Mouse (Mus musculus): ENCODE results near the gene Cog4. TPM values are rescaled to one million over a fixed set of nuclear protein-coding genes. Genes with fewer than 3 reads are reported as not detected.

Gene Cog4
- total and polyA plus RNA-seq, 3 experiments = 24.9 to 35.2 (median 27.5) TPM

DNA sequence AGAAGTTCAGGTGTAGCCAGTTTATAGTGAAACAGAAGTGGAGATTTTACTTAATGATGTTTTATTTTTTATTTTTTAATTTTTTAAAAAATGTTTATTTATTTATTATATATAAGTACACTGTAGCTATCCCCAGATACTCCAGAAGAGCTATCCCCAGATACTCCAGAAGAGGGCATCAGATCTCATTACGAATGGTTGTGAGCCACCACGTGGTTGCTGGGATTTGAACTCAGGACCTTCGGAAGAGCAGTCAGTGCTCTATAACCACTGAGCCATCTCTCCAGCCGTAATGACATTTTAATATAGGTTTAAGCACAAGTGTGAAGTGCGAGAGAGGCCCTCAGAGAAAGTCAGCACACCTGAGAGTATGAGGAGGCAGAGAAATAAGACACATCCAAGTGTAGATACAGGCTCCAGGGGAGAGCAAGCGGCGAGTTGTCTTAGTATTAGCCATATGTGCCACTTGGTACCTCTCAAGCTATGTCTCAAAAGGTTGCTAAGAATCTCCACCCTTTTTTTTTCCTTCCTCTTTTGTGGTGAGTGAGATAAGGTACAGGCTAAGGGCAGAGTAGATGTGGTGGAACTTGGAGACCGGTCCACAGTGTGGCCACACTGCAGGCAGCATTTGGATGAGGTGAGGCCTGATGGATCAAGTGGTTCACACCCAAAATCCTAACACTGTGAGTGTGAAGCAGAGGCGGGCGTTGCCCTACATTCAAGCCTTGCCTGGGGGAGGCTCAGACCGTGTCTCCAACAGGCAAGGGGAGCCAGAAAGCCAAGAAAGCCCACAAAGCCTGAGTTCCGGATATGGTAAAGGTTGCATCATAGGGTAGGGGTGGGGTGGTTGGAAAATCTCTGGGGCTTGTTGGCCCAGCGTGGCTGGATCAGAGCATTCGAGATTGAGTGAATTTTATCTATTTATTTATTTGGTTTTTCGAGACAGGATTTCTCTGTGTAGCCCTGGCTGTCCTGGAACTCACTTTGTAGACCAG, 65.5 kb downstream of the Cog4 start:
- H3K27ac ChIP-seq (ENCODE audit: insufficient read depth, low read depth) = no peak overlapping the region
- dilution Hi-C loops (cut with MboI; ENCODE audit: extremely low pct_ligation_motif_present, extremely low pct_unique_long_range_greater_than_20kb, low sequenced_read_pairs) = no loop called here
- H3K9me3 ChIP-seq (replicated peaks; ENCODE audit: low read length) = no peaks in the 10 kb centered on the region
- H3K4me2 ChIP-seq (ENCODE audit: insufficient read depth, low read depth, poor library complexity, severe bottlenecking) = no peak overlapping the region
- peaks cover 3 to 17% of the 10 kb centered on the region in 2 experiments; a peak in 2 of 4 replicates for H3K4me1 ChIP-seq (ENCODE audit: control insufficient read depth in 1 of 2, insufficient read depth in 2 of 2)
- H3K79me2 ChIP-seq (replicated peaks; ENCODE audit: control insufficient read depth, extremely low read depth, insufficient read depth, poor library complexity, severe bottlenecking) = no peaks in the 10 kb centered on the region
- no peaks in the 10 kb centered on the region for H3K27me3 ChIP-seq (replicated peaks)
- H3K36me3 ChIP-seq (replicated peaks in 1 of 2; ENCODE audit: control insufficient read depth in 1 of 2, insufficient read depth in 1 of 2, low read length in 1 of 2) = no peaks in the 10 kb centered on the region
- in situ Hi-C loops (cut with MboI; ENCODE audit: low pct_ligation_motif_present, low pct_unique_long_range_greater_than_20kb, low sequenced_read_pairs) = no loop called here
- no peak for TF ChIP-seq POLR2AphosphoS2 (IDR thresholded peaks at IDR 0.05; ENCODE audit: low read depth, low read length)
- TF ChIP-seq MAFK (IDR thresholded peaks at IDR 0.05; ENCODE audit: insufficient replicate concordance, low read length) = no peak
- peak in 1 of 2 experiments; percentile 26; a peak in 1 of 4 replicates for TF ChIP-seq CTCF (conservative IDR thresholded peaks at IDR 0.05 in 1 of 2, IDR thresholded peaks at IDR 0.05 in 1 of 2; ENCODE audit: low read depth in 2 of 2, low read length in 2 of 2)
- no peak for DNase-seq (ENCODE audit: extremely low read depth)
- H3K4me3 ChIP-seq (replicated peaks in 1 of 3; ENCODE audit: low read depth in 2 of 3, low read length in 2 of 3, poor library complexity in 1 of 3) = no peak overlapping the region
- H3K9ac ChIP-seq (ENCODE audit: insufficient read depth, low read depth) = no peak overlapping the region

- TF ChIP-seq ETS1 (conservative IDR thresholded peaks at IDR 0.05; ENCODE audit: low read depth, low read length) = 0 out of 2 replicates have a peak, but pooled peaks have one; percentile 26
- 0 out of 2 replicates have a peak, but pooled peaks have one; percentile 33 for TF ChIP-seq MAFK (IDR thresholded peaks at IDR 0.05; ENCODE audit: insufficient replicate concordance, low read length)
- TF ChIP-seq ZMIZ1 (IDR thresholded peaks at IDR 0.05; ENCODE audit: low read depth, low read length) = no peak
- TF ChIP-seq ZNF384 (IDR thresholded peaks at IDR 0.05; ENCODE audit: low read depth, low read length) = peak; percentile 89
- peaks cover 1% of the 10 kb centered on the region for H3K9me3 ChIP-seq (replicated peaks; ENCODE audit: low read length)
- peaks cover 1 to 6% of the 10 kb centered on the region in 2 experiments for H3K36me3 ChIP-seq (replicated peaks in 1 of 2; ENCODE audit: control insufficient read depth in 1 of 2, insufficient read depth in 1 of 2, low read length in 1 of 2)
- dilution Hi-C loops (cut with MboI; ENCODE audit: extremely low pct_ligation_motif_present, extremely low pct_unique_long_range_greater_than_20kb, low sequenced_read_pairs) = no loop called here
- no peak overlapping the region for H3K4me2 ChIP-seq (ENCODE audit: insufficient read depth, low read depth, poor library complexity, severe bottlenecking)
- no peak overlapping the region for H3K9ac ChIP-seq (ENCODE audit: insufficient read depth, low read depth)
- no peak overlapping the region for H3K4me3 ChIP-seq (replicated peaks in 1 of 3; ENCODE audit: low read depth in 2 of 3, low read length in 2 of 3, poor library complexity in 1 of 3)
- in situ Hi-C loops (cut with MboI; ENCODE audit: low pct_ligation_motif_present, low pct_unique_long_range_greater_than_20kb, low sequenced_read_pairs) = no loop called here
- peaks cover 27% of the 10 kb centered on the region for H3K79me2 ChIP-seq (replicated peaks; ENCODE audit: control insufficient read depth, extremely low read depth, insufficient read depth, poor library complexity, severe bottlenecking)
- DNase-seq (ENCODE audit: extremely low read depth) = no peak
- H3K4me1 ChIP-seq (ENCODE audit: control insufficient read depth in 1 of 2, insufficient read depth in 2 of 2) = peaks cover 3 to 44% of the 10 kb centered on the region in 2 experiments
- H3K27me3 ChIP-seq (replicated peaks) = no peaks in the 10 kb centered on the region
- no peak overlapping the region for H3K27ac ChIP-seq (ENCODE audit: insufficient read depth, low read depth)
These were observed 71.0 kb downstream of the Cog4 start for GRCm38 (mm10) chr8:110917415-110917814.

GRCm38 (mm10) chr8:110918027-110918426, 71.6 kb downstream of the Cog4 start:
- Histone ChIP-seq H3K36me3 (replicated peaks in 1 of 2; ENCODE audit: control insufficient read depth in 1 of 2, insufficient read depth in 1 of 2, low read length in 1 of 2) (peaks cover 4 to 10% of the 10 kb centered on the region in 2 experiments), H3K4me1 (ENCODE audit: control insufficient read depth in 1 of 2, insufficient read depth in 2 of 2) (peaks cover 3 to 44% of the 10 kb centered on the region in 2 experiments), H3K9me3 (replicated peaks; ENCODE audit: low read length) (peaks cover 4% of the 10 kb centered on the region), H3K27me3 (replicated peaks) (no peaks in the 10 kb centered on the region), H3K4me3 (replicated peaks in 1 of 3; ENCODE audit: low read depth in 2 of 3, low read length in 2 of 3, poor library complexity in 1 of 3) (peak overlapping the region in 1 of 3 experiments; percentile 9), H3K27ac (ENCODE audit: insufficient read depth, low read depth) (no peak overlapping the region), H3K4me2 (ENCODE audit: insufficient read depth, low read depth, poor library complexity, severe bottlenecking) (no peak overlapping the region), H3K9ac (ENCODE audit: insufficient read depth, low read depth) (no peak overlapping the region), H3K79me2 (replicated peaks; ENCODE audit: control insufficient read depth, extremely low read depth, insufficient read depth, poor library complexity, severe bottlenecking) (peaks cover 33% of the 10 kb centered on the region)
- no peak for TF ChIP-seq ZKSCAN1 (IDR thresholded peaks at IDR 0.05; ENCODE audit: borderline replicate concordance, low read depth, low read length)
- no peak for TF ChIP-seq ETS1 (conservative IDR thresholded peaks at IDR 0.05; ENCODE audit: low read depth, low read length)
- no peak for TF ChIP-seq MAZ (IDR thresholded peaks at IDR 0.05; ENCODE audit: low read depth, low read length)
- no peak for TF ChIP-seq SIN3A (IDR thresholded peaks at IDR 0.05; ENCODE audit: low read length)
- TF ChIP-seq ZNF384 (IDR thresholded peaks at IDR 0.05; ENCODE audit: low read depth, low read length) = no peak
- TF ChIP-seq PAX5 (IDR thresholded peaks at IDR 0.05; ENCODE audit: low read length) = no peak
- dilution Hi-C loops (cut with MboI; ENCODE audit: extremely low pct_ligation_motif_present, extremely low pct_unique_long_range_greater_than_20kb, low sequenced_read_pairs) (no loop called here), in situ Hi-C loops (cut with MboI; ENCODE audit: low pct_ligation_motif_present, low pct_unique_long_range_greater_than_20kb, low sequenced_read_pairs) (no loop called here)
- DNase-seq (ENCODE audit: extremely low read depth) = no peak
